Mouse (Mus musculus) lung, embryonic 14.5 days (tissue): Measurements from ENCODE around the gene Asb10. TPM values are rescaled to one million over a fixed set of nuclear protein-coding genes. Genes with fewer than 3 reads are reported as not detected.

Experiments used
- ATAC-seq: fragments of 200-750 bp; cut with Nextera tagmentation; 2 replicates; pipeline ENCODE4 v1.8.0; 2017; ENCODE audit warnings: mild to moderate bottlenecking, moderate TSS enrichment, moderate library complexity; ENCODE audit not compliant: insufficient read depth
- DNase-seq: peaks from one replicate; pipeline ENCODE4 v3.0.0-alpha.2; 2015
- H3K27ac ChIP-seq: fragments of 300-500 bp; sonication (generic); 2 replicates; pipeline ENCODE4 v1.5.1; 2014; ENCODE audit warnings: low read depth, mild to moderate bottlenecking, moderate library complexity
- H3K27me3 ChIP-seq: fragments of 300-500 bp; sonication (generic); 2 replicates; pipeline ENCODE4 v1.6.1; 2014; ENCODE audit warnings: low read length, control low read depth; ENCODE audit not compliant: insufficient read depth
- H3K36me3 ChIP-seq: fragments of 300-500 bp; sonication (generic); 2 replicates; pipeline ENCODE4 v1.6.1; 2014; ENCODE audit warnings: control low read depth; ENCODE audit not compliant: insufficient read depth
- H3K4me1 ChIP-seq: fragments of 300-500 bp; sonication (generic); 2 replicates; pipeline ENCODE4 v1.6.1; 2014; ENCODE audit warnings: antibody characterized with exemption, control low read depth; ENCODE audit not compliant: insufficient read depth
- H3K4me2 ChIP-seq: fragments of 300-500 bp; sonication (generic); 2 replicates; pipeline ENCODE4 v1.6.1; 2014; ENCODE audit warnings: mild to moderate bottlenecking
- H3K4me3 ChIP-seq: fragments of 300-500 bp; sonication (generic); 2 replicates; pipeline ENCODE4 v1.5.1; 2014; ENCODE audit warnings: low read depth, low read length
- H3K9ac ChIP-seq: fragments of 300-500 bp; sonication (generic); 2 replicates; pipeline ENCODE4 v1.6.1; 2014
- H3K9me3 ChIP-seq: fragments of 300-500 bp; sonication (generic); 2 replicates; pipeline ENCODE4 v1.6.1; 2016; ENCODE audit warnings: low read depth, low read length, control low read depth
- CTCF ChIP-seq: IDR thresholded peaks from 2 replicates; pipeline ENCODE4 v1.5.1; 2016; ENCODE audit warnings: antibody characterized with exemption, low read depth
- WGBS: fragments of 180-500 bp; shearing (Covaris S2); extraction: QIAGEN DNeasy Blood & Tissue Kit; methylation state at CpG from one replicate; pipeline ENCODE4 v1.1.7; 2014; 5-methylcytosine and 5-hydroxymethylcytosine counted together
- polyA plus RNA-seq: library from polyadenylated mRNA; unstranded; fragments of >200 nt; fragmentation: Nextera tagmentation; extraction: Ambion mirVana; gene quantifications from 2 replicates; pipeline ENCODE4 v1.2.1, GENCODE M21; 2014

Gene Asb10
- polyA plus RNA-seq, 1 experiment from 2014 or later = 0.29 TPM

DNA sequence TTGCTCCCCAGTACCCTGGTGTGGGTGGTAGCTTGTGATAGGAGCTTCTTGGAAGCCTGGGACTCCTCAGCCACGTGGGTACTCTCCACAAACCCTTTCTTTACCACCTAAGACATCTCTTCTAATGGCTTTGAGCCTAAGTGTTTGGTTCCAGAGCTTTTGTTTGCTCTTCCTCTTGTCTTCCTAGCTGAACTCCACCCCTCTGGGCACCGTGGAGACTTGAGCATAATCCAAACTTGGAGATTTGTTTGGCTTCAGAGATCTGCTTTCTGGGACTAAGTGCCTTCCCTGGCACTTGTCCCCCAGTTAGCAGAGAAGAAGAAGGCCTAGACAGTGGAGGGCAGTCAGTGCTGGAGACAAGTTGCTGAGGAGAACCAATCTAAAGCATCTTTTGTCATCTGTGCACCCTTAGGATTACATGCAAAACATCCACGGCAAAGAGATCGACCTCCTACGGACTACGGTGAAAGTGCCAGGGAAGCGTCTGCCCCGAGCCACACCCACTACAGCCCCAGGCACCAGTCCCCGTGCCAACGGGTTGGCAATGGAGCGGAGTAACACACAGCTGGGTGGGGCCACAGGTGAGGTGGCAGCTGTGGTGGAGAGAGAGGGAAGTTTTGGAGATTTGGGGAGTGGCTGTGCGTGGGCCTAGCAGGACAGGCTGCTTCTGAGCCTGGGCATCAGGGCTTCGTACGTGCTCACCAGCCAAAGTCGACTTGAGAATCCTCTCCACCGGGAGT lies 48.1 kb downstream of the Asb10 start:
- no peak for TF ChIP-seq CTCF
- ATAC-seq (no peak), DNase-seq (no peak)
- no peak overlapping the region for H3K9ac ChIP-seq
- H3K27ac ChIP-seq = no peak overlapping the region
- H3K4me1 ChIP-seq = no peaks in the 10 kb centered on the region
- no peak overlapping the region for H3K4me2 ChIP-seq
- H3K36me3 ChIP-seq = peaks cover 97% of the 10 kb centered on the region
- H3K27me3 ChIP-seq = no peaks in the 10 kb centered on the region
- no peaks in the 10 kb centered on the region for H3K9me3 ChIP-seq
- H3K4me3 ChIP-seq = no peak overlapping the region
- 80% methylated on average over 16 of the region's 16 CpGs for WGBS

DNA sequence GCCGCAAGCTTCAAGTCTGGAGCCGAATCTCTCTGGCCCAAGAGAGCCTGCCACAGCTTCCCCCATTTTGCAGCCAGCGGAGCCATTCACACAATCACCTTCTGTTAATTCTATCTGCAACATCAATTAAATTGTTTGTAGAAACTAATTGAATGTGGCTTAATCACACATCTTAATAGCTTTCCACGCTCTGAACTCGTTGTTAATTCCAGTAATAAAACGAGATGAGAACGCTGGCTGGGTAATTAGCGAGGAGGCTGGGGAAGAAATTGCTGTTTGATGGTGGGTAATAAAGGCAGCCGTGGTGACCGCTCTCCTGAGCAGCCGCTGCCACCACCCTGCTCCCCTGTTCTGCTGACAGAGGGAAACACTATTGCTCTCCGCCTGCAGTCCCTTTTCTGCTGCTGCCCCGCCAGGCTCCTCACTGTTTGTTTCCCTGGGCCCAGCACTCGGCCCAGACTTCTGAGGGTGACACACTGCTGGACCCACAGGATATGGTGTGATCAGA lies 50.3 kb downstream of the Asb10 start:
- Histone ChIP-seq H3K4me2 (no peak overlapping the region), H3K4me3 (no peak overlapping the region), H3K4me1 (no peaks in the 10 kb centered on the region), H3K9me3 (no peaks in the 10 kb centered on the region), H3K9ac (no peak overlapping the region), H3K36me3 (peaks cover 95% of the 10 kb centered on the region), H3K27ac (no peak overlapping the region), H3K27me3 (no peaks in the 10 kb centered on the region)
- ATAC-seq = no peak
- 83% methylated on average over 14 of the region's 14 CpGs for WGBS
- DNase-seq = no peak
- no peak for TF ChIP-seq CTCF

DNA sequence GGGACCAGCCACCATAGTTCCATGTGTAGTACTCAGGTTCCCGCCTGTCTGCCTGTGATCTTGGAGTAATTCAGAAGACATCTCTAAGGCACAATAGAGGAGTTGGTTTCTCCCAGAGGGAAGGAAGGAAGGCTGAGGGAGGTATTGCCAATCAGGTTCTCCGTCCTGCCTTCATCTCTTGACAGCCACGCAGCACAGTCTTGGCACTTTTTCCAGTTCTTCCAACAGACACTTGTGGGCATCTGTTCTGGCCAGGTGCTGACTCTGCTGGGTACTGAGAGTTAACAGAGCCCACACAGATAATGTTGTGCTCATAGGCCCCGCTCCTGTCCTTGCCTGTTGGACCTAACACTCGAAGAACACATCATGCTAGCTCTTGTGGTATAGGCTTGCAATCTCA lies 54.0 kb downstream of the Asb10 start:
- H3K4me1 ChIP-seq = no peaks in the 10 kb centered on the region
- H3K9me3 ChIP-seq = no peaks in the 10 kb centered on the region
- no peak overlapping the region for H3K4me2 ChIP-seq
- H3K4me3 ChIP-seq = no peak overlapping the region
- DNase-seq (no peak), ATAC-seq (no peak)
- no peak overlapping the region for H3K27ac ChIP-seq
- peaks cover 86% of the 10 kb centered on the region for H3K36me3 ChIP-seq
- TF ChIP-seq CTCF = no peak
- H3K27me3 ChIP-seq = no peaks in the 10 kb centered on the region
- 89% methylated on average over 5 of the region's 5 CpGs for WGBS
- H3K9ac ChIP-seq = no peak overlapping the region

DNA sequence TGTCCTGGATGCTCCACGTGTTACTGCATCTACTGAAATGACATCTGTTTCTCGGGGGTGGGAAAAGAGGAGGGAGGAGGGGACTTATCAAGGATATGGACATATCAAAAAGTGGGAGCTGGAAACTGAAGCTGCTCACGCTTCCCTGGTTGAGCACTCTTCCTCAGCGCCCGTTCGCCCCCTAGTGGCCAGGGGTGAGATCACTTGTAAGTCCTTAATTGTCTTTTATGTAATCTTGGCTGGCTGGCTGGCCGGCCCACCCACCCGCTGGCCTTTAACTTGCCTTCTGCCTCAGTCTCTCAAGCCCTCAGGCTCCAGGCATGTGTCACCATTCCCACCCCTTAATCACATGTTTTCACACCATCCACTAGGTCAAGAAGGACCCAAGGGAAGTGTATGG lies 54.7 kb downstream of the Asb10 start:
- Histone ChIP-seq H3K4me3 (no peak overlapping the region), H3K9me3 (no peaks in the 10 kb centered on the region), H3K27ac (no peak overlapping the region; the same call in 1 of the 2 replicates), H3K27me3 (no peaks in the 10 kb centered on the region), H3K4me1 (no peaks in the 10 kb centered on the region), H3K9ac (no peak overlapping the region), H3K4me2 (no peak overlapping the region), H3K36me3 (peaks cover 87% of the 10 kb centered on the region)
- 3% methylated on average over 8 of the region's 8 CpGs for WGBS
- DNase-seq (peak; percentile 95), ATAC-seq (no peak)
- TF ChIP-seq CTCF = peak; percentile 94

DNA sequence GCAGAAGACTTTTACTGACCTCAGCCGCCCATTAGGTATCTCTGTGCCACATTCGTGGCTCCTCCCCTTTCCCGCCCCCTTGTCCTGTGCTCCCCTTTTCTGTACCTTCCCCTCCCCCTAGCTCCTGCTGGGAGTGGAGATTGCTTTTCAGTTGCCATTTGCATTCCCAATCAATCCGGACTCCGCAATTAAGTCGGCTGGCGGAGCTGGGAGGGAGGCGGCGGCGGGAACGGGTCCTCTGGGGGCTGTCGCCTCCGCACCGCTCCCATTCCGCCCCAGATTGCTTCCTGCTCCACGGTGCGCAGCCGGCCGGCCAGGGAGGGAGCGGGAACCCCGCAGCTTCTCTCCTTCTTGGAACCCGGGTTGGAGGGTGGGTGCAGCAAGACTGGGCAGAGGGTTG lies 55.8 kb downstream of the Asb10 start:
- DNase-seq = no peak
- Histone ChIP-seq H3K27me3 (no peaks in the 10 kb centered on the region), H3K9me3 (no peaks in the 10 kb centered on the region), H3K4me1 (no peaks in the 10 kb centered on the region), H3K36me3 (peaks cover 87% of the 10 kb centered on the region), H3K27ac (no peak overlapping the region), H3K4me2 (no peak overlapping the region), H3K9ac (no peak overlapping the region), H3K4me3 (no peak overlapping the region)
- ATAC-seq = no peak
- TF ChIP-seq CTCF = no peak
- 52% methylated on average over 22 of the region's 22 CpGs for WGBS

DNA sequence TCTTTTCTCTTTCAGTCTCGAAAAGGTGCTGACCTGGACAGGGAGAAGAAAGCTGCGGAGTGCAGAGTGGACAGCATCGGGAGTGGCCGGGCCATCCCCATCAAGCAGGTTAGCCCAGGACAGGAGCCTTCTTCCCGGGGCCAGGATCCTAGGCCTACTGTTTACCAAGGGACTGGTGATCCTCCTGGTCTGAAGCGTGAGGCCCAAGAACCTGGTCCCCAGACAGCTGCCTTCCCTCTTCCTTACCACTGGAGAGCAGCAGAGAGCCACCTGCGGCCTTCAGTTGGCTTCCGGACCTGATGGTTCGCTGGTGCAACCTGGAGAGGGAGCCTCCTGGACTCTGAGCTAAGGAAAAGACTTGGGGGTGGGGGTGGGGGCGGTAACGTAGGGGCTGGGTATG lies 57.5 kb downstream of the Asb10 start:
- ATAC-seq (peak; percentile 36; the same call in 1 of the 2 replicates), DNase-seq (peak; percentile 86)
- Histone ChIP-seq H3K4me2 (no peak overlapping the region), H3K27me3 (no peaks in the 10 kb centered on the region), H3K4me1 (no peaks in the 10 kb centered on the region), H3K4me3 (no peak overlapping the region), H3K9me3 (no peaks in the 10 kb centered on the region), H3K27ac (no peak overlapping the region), H3K9ac (no peak overlapping the region), H3K36me3 (peaks cover 87% of the 10 kb centered on the region)
- TF ChIP-seq CTCF = peak; percentile 88
- WGBS = 27% methylated on average over 11 of the region's 11 CpGs

Other genes starting within 250 kb of the Asb10 start
- gene Kcnh2, start 189.4 kb downstream of the Asb10 start, polyA plus RNA-seq = 3.9 and 5.5 TPM in 2 replicates
- 13.8 and 15.7 TPM in 2 replicates for gene Nos3, start 176.2 kb downstream of the Asb10 start, polyA plus RNA-seq
- gene Atg9b, start 148.8 kb downstream of the Asb10 start, polyA plus RNA-seq = 0.53 and 0.71 TPM in 2 replicates
- gene Abcb8, start 147.3 kb downstream of the Asb10 start, polyA plus RNA-seq = 39.4 and 43.5 TPM in 2 replicates
- gene Asic3, start 127.6 kb downstream of the Asb10 start, polyA plus RNA-seq = not detected in 2 replicates
- gene Cdk5, start 117.4 kb downstream of the Asb10 start, polyA plus RNA-seq = 33.6 and 35.5 TPM in 2 replicates
- 29.9 and 35.5 TPM in 2 replicates for gene Slc4a2, start 117.1 kb downstream of the Asb10 start, polyA plus RNA-seq
- gene Fastk, start 95.7 kb downstream of the Asb10 start, polyA plus RNA-seq = 91.5 and 93.1 TPM in 2 replicates
- gene Tmub1, start 93.1 kb downstream of the Asb10 start, polyA plus RNA-seq = 14.2 and 15.7 TPM in 2 replicates
- gene Agap3, start 88.8 kb downstream of the Asb10 start, polyA plus RNA-seq = 41.7 and 46.5 TPM in 2 replicates
- gene Gbx1, start 13.8 kb downstream of the Asb10 start, polyA plus RNA-seq = 0.07 TPM in 2 replicates
- gene 4931409K22Rik, start 15.8 kb upstream of the Asb10 start, polyA plus RNA-seq = not detected in 2 replicates
- gene Abcf2, start 36.5 kb upstream of the Asb10 start, polyA plus RNA-seq = 119 and 120 TPM in 2 replicates
- gene Chpf2, start 45.8 kb upstream of the Asb10 start, polyA plus RNA-seq = 12.2 and 14.2 TPM in 2 replicates
- gene Smarcd3, start 83.4 kb upstream of the Asb10 start, polyA plus RNA-seq = 37.2 and 39.1 TPM in 2 replicates
- gene Nub1, start 144.6 kb upstream of the Asb10 start, polyA plus RNA-seq = 31.6 and 34.1 TPM in 2 replicates
- gene Wdr86, start 189.7 kb upstream of the Asb10 start, polyA plus RNA-seq = 39.7 and 43.9 TPM in 2 replicates
- 1.8 and 2.3 TPM in 2 replicates for gene Crygn, start 217.0 kb upstream of the Asb10 start, polyA plus RNA-seq